Mouse (Mus musculus): ENCODE data around the gene Isyna1. TPM values are rescaled to one million over a fixed set of nuclear protein-coding genes. Genes with fewer than 3 reads are reported as not detected.
A peak's percentile ranks its signal among the peaks of the same experiment; 100 is the strongest.
"Not testable (repeated sequence)": the region's sequence is repeated elsewhere in the genome, so short reads cannot be mapped to it uniquely, and the experiment has no call there.

Gene Isyna1
- polyA plus RNA-seq, 1 experiment from 2014 or later = 138 TPM

- 90% methylated on average over 9 of the region's 9 CpGs for WGBS
- H3K4me3 ChIP-seq = no peak overlapping the region
- no peaks in the 10 kb centered on the region for H3K27me3 ChIP-seq
- H3K9me3 ChIP-seq (replicated peaks) = no peaks in the 10 kb centered on the region
- ATAC-seq (ENCODE audit: low FRiP score) = peak; percentile 20; the same call in 1 of the 2 replicates
- no peak overlapping the region for H3K4me2 ChIP-seq (replicated peaks)
- H3K36me3 ChIP-seq = peaks cover 91% of the 10 kb centered on the region
- H3K4me1 ChIP-seq = no peaks in the 10 kb centered on the region
- H3K27ac ChIP-seq = 0 out of 2 replicates have a peak overlapping the region, but pooled peaks have one; percentile 17
- H3K9ac ChIP-seq = no peak overlapping the region
Measured at GRCm38 (mm10) chr8:70584606-70585257, 9.4 kb upstream of the Isyna1 start.

DNA sequence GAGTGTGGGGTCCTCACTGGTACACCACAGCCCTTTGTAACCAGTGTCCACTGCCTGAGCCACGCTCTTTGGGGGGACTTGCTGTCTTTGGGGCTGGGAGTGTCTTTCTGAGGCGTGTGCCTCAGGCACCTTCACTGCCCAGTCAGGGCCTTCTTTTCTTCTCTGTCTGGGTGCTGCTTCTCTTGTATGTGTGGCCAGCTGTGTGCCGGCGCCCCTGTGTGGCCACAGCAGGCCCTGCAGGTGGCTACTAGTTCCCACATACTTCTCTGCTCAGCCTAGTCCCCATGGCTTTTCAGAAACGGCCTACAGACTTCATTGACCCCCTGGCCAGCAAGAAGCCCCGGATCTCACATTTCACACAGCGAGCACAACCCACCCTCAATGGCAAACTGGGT, 8.9 kb upstream of the Isyna1 start:
- Histone ChIP-seq H3K4me2 (replicated peaks) (no peak overlapping the region), H3K4me1 (no peaks in the 10 kb centered on the region), H3K27ac (0 out of 2 replicates have a peak overlapping the region, but pooled peaks have one; percentile 17), H3K4me3 (no peak overlapping the region), H3K9me3 (replicated peaks) (no peaks in the 10 kb centered on the region), H3K9ac (no peak overlapping the region), H3K36me3 (peaks cover 93% of the 10 kb centered on the region), H3K27me3 (no peaks in the 10 kb centered on the region)
- 42% methylated on average over 7 of the region's 7 CpGs for WGBS
- ATAC-seq (ENCODE audit: low FRiP score) = peak; percentile 71

DNA sequence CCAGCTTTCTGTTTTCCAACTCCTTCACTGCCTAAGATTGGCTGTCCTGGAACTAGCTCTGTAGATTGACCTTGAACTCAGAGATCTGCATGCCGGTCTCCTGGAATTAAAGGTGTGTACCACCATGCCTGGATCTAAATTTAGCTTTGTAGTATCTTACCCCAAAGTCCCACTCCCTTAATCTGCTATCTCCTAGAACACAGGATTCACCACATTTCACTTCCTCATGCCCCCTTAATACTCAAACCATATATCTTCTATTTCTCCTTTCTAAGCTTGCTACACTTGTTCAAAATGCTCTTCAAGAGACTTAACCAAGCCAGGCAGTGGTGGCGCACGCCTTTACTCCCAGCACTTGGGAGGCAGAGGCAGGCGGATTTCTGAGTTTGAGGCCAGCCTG, 6.2 kb upstream of the Isyna1 start:
- not testable (repeated sequence) for H3K27ac ChIP-seq; H3K4me3 ChIP-seq; ATAC-seq (ENCODE audit: low FRiP score); H3K9me3 ChIP-seq (replicated peaks); H3K9ac ChIP-seq; H3K4me2 ChIP-seq (replicated peaks); H3K27me3 ChIP-seq; H3K4me1 ChIP-seq
- 93% methylated on average over 4 of the region's 4 CpGs for WGBS
- peaks cover 89% of the 10 kb centered on the region for H3K36me3 ChIP-seq

- ATAC-seq (ENCODE audit: low FRiP score) = no peak
- Histone ChIP-seq H3K27me3 (peaks cover 13% of the 10 kb centered on the region), H3K27ac (0 out of 2 replicates have a peak overlapping the region, but pooled peaks have one; percentile 35), H3K4me2 (replicated peaks) (no peak overlapping the region), H3K9me3 (replicated peaks) (no peaks in the 10 kb centered on the region), H3K4me3 (no peak overlapping the region), H3K4me1 (peaks cover 32% of the 10 kb centered on the region), H3K9ac (no peak overlapping the region), H3K36me3 (peaks cover 64% of the 10 kb centered on the region)
- 89% methylated on average over 12 of the region's 12 CpGs for WGBS
Measured at GRCm38 (mm10) chr8:70591569-70591968, 2.6 kb upstream of the Isyna1 start.

DNA sequence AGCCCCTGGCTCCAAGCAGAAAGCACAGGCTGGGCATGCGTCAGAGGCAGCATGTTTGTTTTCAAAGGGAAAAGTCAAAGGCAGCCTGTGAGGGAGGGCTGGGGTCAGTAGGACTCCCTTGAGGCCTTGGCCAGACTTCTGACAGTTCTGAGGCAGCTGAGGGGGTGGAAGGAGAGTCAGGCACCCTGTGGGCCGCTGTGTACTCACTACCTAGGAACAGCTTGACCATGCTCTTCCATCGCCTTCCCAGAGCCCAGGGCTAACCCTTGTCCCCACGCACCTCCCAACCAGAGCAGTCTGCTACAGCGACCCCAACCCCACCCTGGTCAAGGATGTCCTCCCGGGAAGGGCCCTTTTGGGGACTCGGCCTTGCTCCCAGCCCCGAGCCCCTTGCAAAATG, 1.0 kb upstream of the Isyna1 start:
- Histone ChIP-seq H3K27ac (peak overlapping the region; percentile 76), H3K4me2 (replicated peaks) (peak overlapping the region; percentile 98), H3K9ac (no peak overlapping the region), H3K36me3 (peaks cover 58% of the 10 kb centered on the region), H3K27me3 (peaks cover 23% of the 10 kb centered on the region), H3K9me3 (replicated peaks) (no peaks in the 10 kb centered on the region), H3K4me1 (peaks cover 44% of the 10 kb centered on the region), H3K4me3 (no peak overlapping the region)
- no peak for ATAC-seq (ENCODE audit: low FRiP score)
- 49% methylated on average over 8 of the region's 8 CpGs for WGBS

GRCm38 (mm10) chr8:70594621-70595564, 720 bp downstream of the Isyna1 start:
- WGBS = 9% methylated on average over 80 of the region's 82 CpGs
- H3K4me3 ChIP-seq = peak overlapping the region; percentile 65
- H3K36me3 ChIP-seq = peaks cover 44% of the 10 kb centered on the region
- peak; percentile 12 for ATAC-seq (ENCODE audit: low FRiP score)
- H3K4me1 ChIP-seq = peaks cover 61% of the 10 kb centered on the region
- peak overlapping the region; percentile 74 for H3K9ac ChIP-seq
- no peaks in the 10 kb centered on the region for H3K9me3 ChIP-seq (replicated peaks)
- H3K27ac ChIP-seq = peak overlapping the region; percentile 76
- H3K4me2 ChIP-seq (replicated peaks) = peak overlapping the region; percentile 98
- peaks cover 27% of the 10 kb centered on the region for H3K27me3 ChIP-seq

GRCm38 (mm10) chr8:70595811-70596210, 1.6 kb downstream of the Isyna1 start:
- 97% methylated on average over 12 of the region's 12 CpGs for WGBS
- H3K4me1 ChIP-seq = peaks cover 71% of the 10 kb centered on the region

GRCm38 (mm10) chr8:70596216-70596615, 2.0 kb downstream of the Isyna1 start:
- peaks cover 75% of the 10 kb centered on the region for H3K4me1 ChIP-seq
- H3K4me2 ChIP-seq (replicated peaks) = no peak overlapping the region
- no peak overlapping the region for H3K9ac ChIP-seq
- peaks cover 31% of the 10 kb centered on the region for H3K36me3 ChIP-seq
- H3K4me3 ChIP-seq = no peak overlapping the region
- no peak overlapping the region for H3K27ac ChIP-seq
- no peaks in the 10 kb centered on the region for H3K9me3 ChIP-seq (replicated peaks)
- peaks cover 27% of the 10 kb centered on the region for H3K27me3 ChIP-seq
- 94% methylated on average over 18 of the region's 18 CpGs for whole genome bisulfite sequencing
- ATAC-seq (ENCODE audit: low FRiP score) = no peak

More at GRCm38 (mm10) chr8:70595811-70596210, 1.6 kb downstream of the Isyna1 start:
- ATAC-seq (ENCODE audit: low FRiP score) = no peak
- Histone ChIP-seq H3K27ac (no peak overlapping the region), H3K4me3 (no peak overlapping the region), H3K27me3 (peaks cover 27% of the 10 kb centered on the region), H3K9me3 (replicated peaks) (no peaks in the 10 kb centered on the region), H3K4me2 (replicated peaks) (no peak overlapping the region), H3K36me3 (peaks cover 35% of the 10 kb centered on the region), H3K9ac (no peak overlapping the region)

DNA sequence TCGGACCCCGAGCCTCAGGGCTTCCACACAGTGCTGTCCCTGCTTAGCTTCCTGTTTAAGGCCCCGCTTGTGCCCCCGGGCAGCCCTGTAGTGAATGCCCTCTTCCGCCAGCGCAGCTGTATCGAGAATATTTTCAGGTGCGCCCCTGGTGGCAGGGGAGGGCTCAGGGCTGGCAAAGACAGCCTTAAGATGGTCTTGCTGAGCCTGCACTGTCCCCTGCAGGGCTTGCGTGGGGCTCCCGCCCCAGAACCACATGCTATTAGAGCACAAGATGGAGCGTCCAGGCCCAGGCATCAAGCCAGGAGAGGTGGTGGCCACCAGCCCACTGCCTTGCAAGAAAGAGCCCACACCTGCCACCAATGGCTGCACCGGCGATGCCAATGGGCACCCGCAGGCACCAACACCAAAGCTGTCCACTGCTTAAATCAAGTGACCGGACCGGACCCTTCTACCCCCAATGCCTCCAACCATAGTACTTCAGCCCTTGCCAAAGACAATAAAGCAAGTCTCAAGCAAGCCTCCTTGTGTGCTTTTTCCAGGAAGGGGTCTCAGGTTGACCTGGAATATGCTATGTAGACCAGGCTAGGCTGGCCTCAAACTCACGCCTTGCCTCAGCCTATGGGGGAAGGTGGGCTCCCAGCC, 2.7 kb downstream of the Isyna1 start:
- no peak overlapping the region for H3K4me3 ChIP-seq
- no peak overlapping the region for H3K27ac ChIP-seq
- no peak for ATAC-seq (ENCODE audit: low FRiP score)
- H3K4me2 ChIP-seq (replicated peaks) = peak overlapping the region; percentile 80; the same call in 1 of the 2 replicates
- peaks cover 81% of the 10 kb centered on the region for H3K4me1 ChIP-seq
- H3K9ac ChIP-seq = peak overlapping the region; percentile 76; the same call in 1 of the 2 replicates
- 84% methylated on average over 17 of the region's 17 CpGs for WGBS
- peaks cover 26% of the 10 kb centered on the region for H3K36me3 ChIP-seq
- no peaks in the 10 kb centered on the region for H3K9me3 ChIP-seq (replicated peaks)
- peaks cover 27% of the 10 kb centered on the region for H3K27me3 ChIP-seq

GRCm38 (mm10) chr8:70597417-70598272, 3.5 kb downstream of the Isyna1 start:
- H3K27me3 ChIP-seq = peaks cover 27% of the 10 kb centered on the region
- 5% methylated on average over 66 of the region's 68 CpGs for WGBS
- peak overlapping the region; percentile 41 for H3K4me3 ChIP-seq
- H3K9ac ChIP-seq = peak overlapping the region; percentile 76
- ATAC-seq (ENCODE audit: low FRiP score) = no peak
- H3K36me3 ChIP-seq = peaks cover 28% of the 10 kb centered on the region
- peak overlapping the region; percentile 80 for H3K4me2 ChIP-seq (replicated peaks)
- peaks cover 3% of the 10 kb centered on the region; the same call in 1 of the 2 replicates for H3K9me3 ChIP-seq (replicated peaks)
- peaks cover 84% of the 10 kb centered on the region for H3K4me1 ChIP-seq
- H3K27ac ChIP-seq = peak overlapping the region; percentile 44

DNA sequence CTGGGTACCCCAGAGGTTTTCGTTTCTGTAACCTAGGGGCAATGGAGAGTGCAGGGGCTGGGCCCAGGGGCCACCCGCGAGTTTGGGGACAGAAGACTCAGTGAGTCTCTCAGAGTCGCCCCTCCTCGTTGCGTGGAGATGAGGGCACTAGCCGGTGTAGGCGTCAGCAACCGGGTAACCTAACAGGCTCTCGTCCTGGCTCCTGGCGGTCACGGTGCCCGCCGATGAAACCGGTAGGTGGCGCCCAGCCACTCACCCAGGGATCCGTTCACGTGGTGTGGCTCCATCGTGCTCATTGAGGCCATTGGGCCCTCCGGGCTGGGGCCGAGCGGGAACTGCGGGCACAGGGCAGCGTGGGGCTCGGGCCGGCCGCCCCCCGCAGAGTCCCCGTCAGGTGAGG, 4.1 kb downstream of the Isyna1 start:
- WGBS = 2% methylated on average over 29 of the region's 29 CpGs

More for the DNA sequence above, 4.1 kb downstream of the Isyna1 start:
- Histone ChIP-seq H3K36me3 (peaks cover 32% of the 10 kb centered on the region), H3K27ac (peak overlapping the region; percentile 44), H3K9me3 (replicated peaks) (peaks cover 3% of the 10 kb centered on the region; the same call in 1 of the 2 replicates), H3K4me3 (peak overlapping the region; percentile 41), H3K9ac (peak overlapping the region; percentile 76), H3K4me1 (peaks cover 80% of the 10 kb centered on the region), H3K27me3 (peaks cover 27% of the 10 kb centered on the region), H3K4me2 (replicated peaks) (peak overlapping the region; percentile 80)
- peak; percentile 30 for ATAC-seq (ENCODE audit: low FRiP score)

All from hindbrain, embryonic 12.5 days (tissue).